Mouse (Mus musculus) lung, adult 2 months (tissue): ENCODE measurements at regions not wholly inside any gene's neighbourhood (a gene's known extent, or its start where the extent isn't known, plus 50 kb on each side); places are given as distances from the start of the nearest gene placed in this dataset.

Source experiments
- DNase-seq: peaks from one replicate; pipeline ENCODE4 v3.0.0; 2022
- H3K4me1 ChIP-seq: fragments of 200-500 bp; 2 replicates; pipeline ENCODE4 v1.6.1; 2011; ENCODE audit warnings: low read length; ENCODE audit not compliant: control insufficient read depth, insufficient read depth
- H3K4me3 ChIP-seq: fragments of 200-500 bp; replicated peaks from 2 replicates; pipeline ENCODE3; 2011; ENCODE audit warnings: low read depth, mild to moderate bottlenecking, control low read depth, low read length; ENCODE audit errors: extremely low read depth
- CTCF ChIP-seq: fragments of 200-500 bp; IDR thresholded peaks from 2 replicates; pipeline ENCODE4 v1.5.1; 2011; ENCODE audit warnings: mild to moderate bottlenecking, low read length, control low read depth; ENCODE audit not compliant: insufficient read depth
- POLR2A ChIP-seq: fragments of 200-500 bp; IDR thresholded peaks from 2 replicates; pipeline ENCODE4 v1.6.1; 2011; ENCODE audit warnings: low read depth, mild to moderate bottlenecking, control low read depth, low read length, borderline replicate concordance; ENCODE audit errors: extremely low read depth
- WGBS: fragments of 180-500 bp; shearing (Covaris S2); methylation state at CpG from one replicate; pipeline ENCODE4 v1.1.7; 2018; 5-methylcytosine and 5-hydroxymethylcytosine counted together

- no peak overlapping the region for H3K4me3 ChIP-seq
- 54% methylated on average over 3 of the region's 3 CpGs for WGBS
- DNase-seq: no peak
- TF ChIP-seq POLR2A (no peak), CTCF (no peak)
- no peaks in the 10 kb centered on the region for H3K4me1 ChIP-seq
These were observed 384.8 kb upstream of the Ccnh start for GRCm38 (mm10) chr13:84804241-84804980.

GRCm38 (mm10) chr13:84805190-84805589 lies 384.0 kb upstream of the Ccnh start:
- DNase-seq: no peak
- TF ChIP-seq POLR2A: no peak
- TF ChIP-seq CTCF: no peak
- Histone ChIP-seq H3K4me3 (no peak overlapping the region), H3K4me1 (no peaks in the 10 kb centered on the region)
- WGBS: 72% methylated on average over 4 of the region's 4 CpGs

DNA sequence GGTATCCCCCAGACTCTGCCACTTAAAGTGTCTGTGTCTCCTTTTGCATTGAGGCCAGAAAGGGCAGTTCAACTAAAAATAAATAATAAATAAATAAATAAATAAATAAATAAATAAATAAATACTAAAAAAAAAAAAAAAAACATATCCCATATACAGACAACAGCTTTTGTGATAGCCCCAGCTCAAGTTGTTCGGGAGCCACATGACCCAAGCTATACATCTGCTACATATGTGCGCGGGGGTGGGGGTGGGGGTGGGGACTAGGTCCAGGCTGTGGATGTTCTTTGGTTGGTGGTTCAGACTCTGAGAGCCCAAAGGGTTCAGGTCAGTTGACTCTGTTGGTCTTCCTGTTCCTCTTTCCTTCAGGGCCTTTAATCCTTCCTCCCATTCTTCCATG lies 379.6 kb upstream of the Ccnh start:
- Histone ChIP-seq H3K4me3 (no peak overlapping the region), H3K4me1 (no peaks in the 10 kb centered on the region)
- WGBS: 96% methylated on average over 3 of the region's 3 CpGs
- no peak for TF ChIP-seq CTCF
- TF ChIP-seq POLR2A: no peak
- DNase-seq: no peak
